Mouse (Mus musculus) small intestine, adult 2 months (tissue): ENCODE results near the gene Cd200r3.

ENCODE experiments used
- CTCF ChIP-seq: fragments of 200-500 bp; IDR thresholded peaks from 2 replicates; pipeline ENCODE4 v1.5.1; 2012; ENCODE audit warnings: low read depth, mild to moderate bottlenecking, control low read depth, inconsistent platforms, low read length, moderate library complexity, mixed read lengths; ENCODE audit not compliant: insufficient replicate concordance, insufficient read length; ENCODE audit errors: extremely low read depth
- POLR2A ChIP-seq: fragments of 200-500 bp; IDR thresholded peaks from 2 replicates; pipeline ENCODE4 v1.6.1; 2012; ENCODE audit warnings: low read depth, mild to moderate bottlenecking, control low read depth, inconsistent platforms, low read length, moderate library complexity

- no peak for TF ChIP-seq CTCF
- no peak for TF ChIP-seq POLR2A
Measured at GRCm38 (mm10) chr16:44984111-44984510, 40.6 kb downstream of the Cd200r3 start.
